Mouse (Mus musculus) midbrain, embryonic 16.5 days (tissue): ENCODE results near the gene Gmds. TPM values are rescaled to one million over a fixed set of nuclear protein-coding genes. Genes with fewer than 3 reads are reported as not detected.

Source experiments
- ATAC-seq: fragments of 200-750 bp; cut with Nextera tagmentation; 2 replicates; pipeline ENCODE4 v1.8.0; 2017; ENCODE audit warnings: moderate TSS enrichment
- H3K27ac ChIP-seq: fragments of 300-500 bp; sonication (generic); 2 replicates; pipeline ENCODE4 v1.5.1; 2014; ENCODE audit warnings: mild to moderate bottlenecking, low read length, mixed read lengths
- H3K27me3 ChIP-seq: fragments of 300-500 bp; sonication (generic); 2 replicates; pipeline ENCODE4 v1.6.1; 2014; ENCODE audit warnings: low read depth, low read length, mixed read lengths; ENCODE audit not compliant: control insufficient read depth, insufficient read depth
- H3K36me3 ChIP-seq: fragments of 300-500 bp; sonication (generic); 2 replicates; pipeline ENCODE4 v1.6.1; 2014; ENCODE audit warnings: mild to moderate bottlenecking, low read length, moderate library complexity, mixed read lengths; ENCODE audit not compliant: control insufficient read depth, insufficient read depth
- H3K4me1 ChIP-seq: fragments of 300-500 bp; sonication (generic); 2 replicates; pipeline ENCODE4 v1.6.1; 2014; ENCODE audit warnings: mild to moderate bottlenecking, low read length, mixed read lengths; ENCODE audit not compliant: control insufficient read depth, insufficient read depth
- H3K4me2 ChIP-seq: fragments of 300-500 bp; sonication (generic); 2 replicates; pipeline ENCODE4 v1.6.1; 2014; ENCODE audit warnings: mild to moderate bottlenecking, low read length, mixed read lengths
- H3K4me3 ChIP-seq: fragments of 300-500 bp; sonication (generic); 2 replicates; pipeline ENCODE4 v1.5.1; 2014; ENCODE audit warnings: low read depth, mild to moderate bottlenecking, low read length, moderate library complexity, mixed read lengths
- H3K9ac ChIP-seq: fragments of 300-500 bp; sonication (generic); 2 replicates; pipeline ENCODE4 v1.6.1; 2014; ENCODE audit warnings: low read depth, low read length, mixed read lengths
- H3K9me3 ChIP-seq: fragments of 300-500 bp; sonication (generic); replicated peaks from 2 replicates; pipeline ENCODE4 v1.6.1; 2014; ENCODE audit warnings: mild to moderate bottlenecking, low read length, mixed read lengths; ENCODE audit not compliant: control insufficient read depth, poor library complexity, severe bottlenecking
- WGBS: fragments of 180-500 bp; shearing (Covaris S2); extraction: QIAGEN DNeasy Blood & Tissue Kit; methylation state at CpG from one replicate; pipeline ENCODE4 v1.1.7; 2014; 5-methylcytosine and 5-hydroxymethylcytosine counted together
- polyA plus RNA-seq: library from polyadenylated mRNA; unstranded; fragments of >200 nt; fragmentation: Nextera tagmentation; extraction: Ambion mirVana; gene quantifications from 2 replicates; pipeline ENCODE4 v1.2.1, GENCODE M21; 2015

The Gmds gene
- polyA plus RNA-seq, 1 experiment from 2014 or later: 34.9 TPM

GRCm38 (mm10) chr13:32008116-32008641 is 330.4 kb downstream of the Gmds start:
- Histone ChIP-seq H3K4me2 (no peak overlapping the region), H3K4me3 (no peak overlapping the region), H3K27me3 (no peaks in the 10 kb centered on the region), H3K4me1 (no peaks in the 10 kb centered on the region), H3K9me3 (no peaks in the 10 kb centered on the region), H3K36me3 (no peaks in the 10 kb centered on the region), H3K9ac (no peak overlapping the region), H3K27ac (no peak overlapping the region)
- 67% methylated on average over 7 of the region's 7 CpGs for WGBS
- ATAC-seq: no peak

GRCm38 (mm10) chr13:31993391-31993790 is 345.1 kb downstream of the Gmds start:
- 84% methylated on average over 4 of the region's 4 CpGs for WGBS

GRCm38 (mm10) chr13:31992409-31993201 is 345.9 kb downstream of the Gmds start:
- H3K36me3 ChIP-seq: no peaks in the 10 kb centered on the region
- 52% methylated on average over 12 of the region's 12 CpGs for WGBS
- H3K9ac ChIP-seq: no peak overlapping the region
- peak; percentile 78 for ATAC-seq
- no peak overlapping the region for H3K27ac ChIP-seq
- peaks cover 5% of the 10 kb centered on the region; the same call in 1 of the 2 replicates for H3K4me1 ChIP-seq
- no peak overlapping the region for H3K4me3 ChIP-seq
- no peak overlapping the region for H3K4me2 ChIP-seq
- H3K27me3 ChIP-seq: no peaks in the 10 kb centered on the region
- H3K9me3 ChIP-seq: no peaks in the 10 kb centered on the region

More at GRCm38 (mm10) chr13:31993391-31993790, 345.1 kb downstream of the Gmds start:
- no peaks in the 10 kb centered on the region for H3K36me3 ChIP-seq
- H3K9me3 ChIP-seq: no peaks in the 10 kb centered on the region
- no peak overlapping the region for H3K27ac ChIP-seq
- H3K4me2 ChIP-seq: no peak overlapping the region
- no peak overlapping the region for H3K9ac ChIP-seq
- no peak overlapping the region for H3K4me3 ChIP-seq
- no peak for ATAC-seq
- H3K4me1 ChIP-seq: peaks cover 5% of the 10 kb centered on the region; the same call in 1 of the 2 replicates
- H3K27me3 ChIP-seq: no peaks in the 10 kb centered on the region

GRCm38 (mm10) chr13:31981198-31981597 is 357.3 kb downstream of the Gmds start:
- no peak overlapping the region for H3K27ac ChIP-seq
- no peaks in the 10 kb centered on the region for H3K9me3 ChIP-seq
- no peaks in the 10 kb centered on the region for H3K4me1 ChIP-seq
- WGBS: 90% methylated on average over 1 of the region's 1 CpGs
- no peak for ATAC-seq
- no peak overlapping the region for H3K9ac ChIP-seq
- no peaks in the 10 kb centered on the region for H3K36me3 ChIP-seq
- H3K27me3 ChIP-seq: no peaks in the 10 kb centered on the region
- H3K4me2 ChIP-seq: no peak overlapping the region
- no peak overlapping the region for H3K4me3 ChIP-seq

- H3K9ac ChIP-seq: no peak overlapping the region
- 94% methylated on average over 7 of the region's 7 CpGs for WGBS
- H3K36me3 ChIP-seq: no peaks in the 10 kb centered on the region
- no peak overlapping the region for H3K4me3 ChIP-seq
- ATAC-seq: no peak
- H3K9me3 ChIP-seq: no peaks in the 10 kb centered on the region
- no peaks in the 10 kb centered on the region for H3K4me1 ChIP-seq
- no peak overlapping the region for H3K27ac ChIP-seq
- H3K4me2 ChIP-seq: no peak overlapping the region
- no peaks in the 10 kb centered on the region for H3K27me3 ChIP-seq
These were observed 360.4 kb downstream of the Gmds start for GRCm38 (mm10) chr13:31978126-31978525.

GRCm38 (mm10) chr13:31974751-31975479 is 363.6 kb downstream of the Gmds start:
- H3K4me3 ChIP-seq: no peak overlapping the region
- H3K36me3 ChIP-seq: no peaks in the 10 kb centered on the region
- no peaks in the 10 kb centered on the region for H3K4me1 ChIP-seq
- no peaks in the 10 kb centered on the region for H3K27me3 ChIP-seq
- H3K9me3 ChIP-seq: no peaks in the 10 kb centered on the region
- no peak for ATAC-seq
- 59% methylated on average over 3 of the region's 3 CpGs for WGBS
- H3K9ac ChIP-seq: no peak overlapping the region
- H3K27ac ChIP-seq: no peak overlapping the region; the same call in 1 of the 2 replicates
- no peak overlapping the region for H3K4me2 ChIP-seq

GRCm38 (mm10) chr13:31971040-31971501 is 367.5 kb downstream of the Gmds start:
- Histone ChIP-seq H3K4me3 (no peak overlapping the region), H3K27ac (no peak overlapping the region), H3K9me3 (no peaks in the 10 kb centered on the region), H3K9ac (no peak overlapping the region), H3K27me3 (no peaks in the 10 kb centered on the region), H3K4me1 (no peaks in the 10 kb centered on the region), H3K4me2 (no peak overlapping the region), H3K36me3 (no peaks in the 10 kb centered on the region)
- no peak for ATAC-seq
- WGBS: 58% methylated on average over 2 of the region's 2 CpGs

- no peaks in the 10 kb centered on the region for H3K27me3 ChIP-seq
- ATAC-seq: no peak
- H3K36me3 ChIP-seq: no peaks in the 10 kb centered on the region
- H3K9me3 ChIP-seq: no peaks in the 10 kb centered on the region
- whole genome bisulfite sequencing: 91% methylated on average over 2 of the region's 2 CpGs
- no peak overlapping the region for H3K4me2 ChIP-seq
- H3K27ac ChIP-seq: no peak overlapping the region
- no peak overlapping the region for H3K9ac ChIP-seq
- H3K4me3 ChIP-seq: no peak overlapping the region
- no peaks in the 10 kb centered on the region for H3K4me1 ChIP-seq
These were observed 370.3 kb downstream of the Gmds start for GRCm38 (mm10) chr13:31968272-31968671.
